In the genomic region with DNA sequence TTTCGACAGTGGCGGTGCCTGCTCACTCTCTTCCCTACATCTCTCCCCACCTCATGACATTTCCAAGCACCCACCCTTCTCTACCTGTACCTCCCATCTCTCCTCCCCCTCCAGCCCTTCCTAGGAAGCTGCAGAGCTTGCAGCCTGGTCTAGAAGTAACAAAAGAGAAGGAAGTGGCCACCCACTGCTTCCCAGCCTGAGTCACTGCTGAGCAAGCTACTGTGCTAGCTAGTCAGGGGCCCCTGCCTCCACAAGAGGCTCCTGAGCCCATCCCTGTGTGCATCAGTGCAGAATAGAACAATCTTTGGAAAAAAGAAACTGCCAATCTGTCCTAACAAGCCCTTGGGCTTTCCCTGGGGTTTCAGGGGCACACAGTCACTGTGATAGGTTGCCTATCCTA, we compare ENCODE assay signal across 20 mouse cellular contexts. TPM values are rescaled to one million over a fixed set of nuclear protein-coding genes. Genes with fewer than 3 reads are reported as not detected.
DNase-seq lines count a peak whose midpoint lies in the region; ATAC-seq lines count a peak whose summit lies in the region.
"Had no signal": no experiment of that assay in that cellular context is flagged by ENCODE, and none has a peak within 500 bp of the region (broad histone marks: within the 10 kb centered on the region; RNA-seq: fewer than 3 reads in every experiment).

No protein-coding gene starts in this region.

- ATAC-seq in frontal cortex, adult (ENCODE audit: low TSS enrichment) = peak; percentile 87; the same call in 1 of the 2 replicates
- ATAC-seq: CD4-positive, CD25-positive, alpha-beta regulatory T cell, adult 4 months; forebrain, embryonic 16.5 days had no signal

- no peak for DNase-seq in frontal cortex, postnatal 10 days (ENCODE audit: low spot score in 2 of 2)
- peak; percentile 22 for DNase-seq in left cerebral cortex, adult 11 months (ENCODE audit: low spot score)
- no peak for DNase-seq in left cerebral cortex, postnatal 10 days (ENCODE audit: extremely low spot score in 1 of 2, low spot score in 2 of 2)
- DNase-seq in right cerebral cortex, adult 2 months (ENCODE audit: low spot score in 2 of 2) = peak; percentile 68 to 73
- no peak for DNase-seq in right cerebral cortex, postnatal 14 days
- DNase-seq in left cerebral cortex, postnatal 36 days (ENCODE audit: low spot score in 2 of 2) = peak; percentile 30 to 40
- no peak for DNase-seq in spleen, postnatal 36 days (ENCODE audit: low spot score in 2 of 2)
- DNase-seq: adrenal gland, adult 8-10 months; adrenal gland, postnatal 36 days; B cell, adult 2 months; cerebellum, adult 11 months; cerebellum, adult 9-10 months; cerebellum, postnatal 25 days; gastrocnemius, postnatal 14 days; heart, adult 2 months had no signal

- intact Hi-C loops in left cerebral cortex, postnatal 10 days (cut with DNase I) = no loop called here
- intact Hi-C loops in left cerebral cortex, postnatal 36 days (cut with DNase I) = no loop called here

RNA-seq across cellular contexts. Expression of a gene that starts 31.7 kb away (rescaled TPM):
- total RNA-seq in left cerebral cortex, postnatal 10 days (2021) = 100 to 1,000 TPM; 147 to 158 TPM
- 100 to 1,000 TPM in 1 of 2 experiments, 10 to 100 TPM in 1; 80.4 to 103 TPM for total RNA-seq in left cerebral cortex, postnatal 36 days (2021)
- total RNA-seq: G1E; gastrocnemius, adult 18-20 months had no signal

Comparison
In these comparisons a context has a peak if more than half of its experiments do, and no peak if none do; other contexts are left out.
1. DNase-seq: peak in left cerebral cortex, adult 11 months (single experiment), right cerebral cortex, adult 2 months (2 of 2) and left cerebral cortex, postnatal 36 days (2 of 2); none in frontal cortex, postnatal 10 days (0 of 2), left cerebral cortex, postnatal 10 days (0 of 2), right cerebral cortex, postnatal 14 days (single experiment) and spleen, postnatal 36 days (0 of 2).